Mouse (Mus musculus) heart, adult 2 months (tissue): Measurements from ENCODE around the gene Erc2. TPM values are rescaled to one million over a fixed set of nuclear protein-coding genes. Genes with fewer than 3 reads are reported as not detected.

ENCODE experiments used
- DNase-seq, 2 experiments: peaks; one replicate each; pipeline ENCODE4 v3.0.0; 2021
- H3K27ac ChIP-seq: fragments of 200-600 bp; 2 replicates; pipeline ENCODE4 v1.8.1; 2022
- H3K27me3 ChIP-seq: fragments of 200-500 bp; 2 replicates; pipeline ENCODE4 v1.6.1; 2012; ENCODE audit warnings: mild to moderate bottlenecking, low read length, inconsistent platforms, mixed read lengths; ENCODE audit not compliant: control insufficient read depth, insufficient read depth
- H3K36me3 ChIP-seq: fragments of 200-500 bp; 2 replicates; pipeline ENCODE4 v1.6.1; 2012; ENCODE audit warnings: low read length, inconsistent platforms; ENCODE audit not compliant: control insufficient read depth, insufficient read depth
- H3K4me1 ChIP-seq: fragments of 200-500 bp; 2 replicates; pipeline ENCODE4 v1.6.1; 2011; ENCODE audit warnings: low read length; ENCODE audit not compliant: control insufficient read depth, insufficient read depth
- H3K4me3 ChIP-seq: fragments of 200-600 bp; 2 replicates; pipeline ENCODE4 v1.8.1; 2022
- H3K79me2 ChIP-seq: fragments of 200-500 bp; replicated peaks from 2 replicates; pipeline ENCODE4 v1.6.1; 2012; ENCODE audit warnings: mild to moderate bottlenecking, inconsistent platforms, low read length, moderate library complexity, mixed read lengths; ENCODE audit not compliant: control insufficient read depth, insufficient read depth
- H3K9ac ChIP-seq: fragments of 200-500 bp; 2 replicates; pipeline ENCODE4 v1.6.1; 2012; ENCODE audit warnings: low read depth, mild to moderate bottlenecking, control low read depth, inconsistent platforms, low read length, mixed read lengths
- CTCF ChIP-seq: fragments of 200-600 bp; IDR thresholded peaks from 2 replicates; pipeline ENCODE4 v1.8.1; 2022; ENCODE audit warnings: antibody characterized with exemption, mild to moderate bottlenecking, moderate library complexity
- EP300 ChIP-seq: fragments of 200-500 bp; IDR thresholded peaks from 2 replicates; pipeline ENCODE4 v1.6.1; 2011; ENCODE audit warnings: low read depth, low read length, control low read depth; ENCODE audit not compliant: insufficient read depth
- POLR2A ChIP-seq: fragments of 200-500 bp; IDR thresholded peaks from 2 replicates; pipeline ENCODE4 v1.6.1; 2011; ENCODE audit warnings: mild to moderate bottlenecking, low read depth, low read length, control low read depth; ENCODE audit not compliant: insufficient read depth
- WGBS: fragments of 180-500 bp; shearing (Covaris S2); methylation state at CpG from one replicate; pipeline ENCODE4 v1.1.7; 2018; 5-methylcytosine and 5-hydroxymethylcytosine counted together
- intact Hi-C: fragments of 180-260 bp; cut with DNase I; formaldehyde crosslinking; loops from one replicate; pipeline ENCODE4 v1.15.1; 2025
- polyA plus RNA-seq: library from polyadenylated mRNA; depleted of rRNA; stranded (reverse); fragments of >200 nt; gene quantifications from 2 replicates; pipeline ENCODE4 v1.2.3, GENCODE M21; 2012
- total RNA-seq, 2 experiments: library from RNA; stranded (reverse); gene quantifications; 2 replicates each; pipeline ENCODE4 v1.2.3; 2021

The Erc2 gene
- total and polyA plus RNA-seq, 3 experiments, result 0.49 to 0.68 (median 0.64) TPM

DNA sequence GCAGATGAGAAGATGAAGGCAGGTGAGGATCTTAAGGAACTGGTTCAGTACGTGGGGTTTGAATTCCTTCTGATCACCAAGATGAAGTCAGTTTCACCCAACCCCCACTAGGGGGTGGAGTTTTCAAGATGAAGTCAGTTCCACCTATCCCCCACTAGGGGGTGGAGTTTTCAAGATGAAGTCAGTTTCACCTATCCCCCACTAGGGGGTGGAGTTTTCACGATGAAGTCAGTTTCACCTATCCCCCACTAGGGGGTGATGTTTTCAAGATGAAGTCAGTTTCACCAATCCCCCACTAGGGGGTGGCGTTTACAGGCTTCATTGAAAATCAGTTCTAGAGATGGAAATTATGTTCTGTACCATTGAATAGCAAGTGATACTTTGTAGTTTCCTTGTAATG lies 181.7 kb downstream of the Erc2 start:
- DNase-seq, result no peak
- no peak overlapping the region for H3K27ac ChIP-seq
- no peaks in the 10 kb centered on the region for H3K4me1 ChIP-seq
- intact Hi-C loops, result loop anchor here (10.0 kb wide), 1 partner anchor 1291 kb away; no protein-coding TSS in a partner anchor
- no peaks in the 10 kb centered on the region for H3K36me3 ChIP-seq
- 85% methylated on average over 3 of the region's 3 CpGs for WGBS
- no peaks in the 10 kb centered on the region for H3K79me2 ChIP-seq
- no peak overlapping the region for H3K4me3 ChIP-seq
- no peak overlapping the region for H3K9ac ChIP-seq
- H3K27me3 ChIP-seq, result no peaks in the 10 kb centered on the region
- TF ChIP-seq CTCF (peak; percentile 97), POLR2A (no peak), EP300 (no peak)

DNA sequence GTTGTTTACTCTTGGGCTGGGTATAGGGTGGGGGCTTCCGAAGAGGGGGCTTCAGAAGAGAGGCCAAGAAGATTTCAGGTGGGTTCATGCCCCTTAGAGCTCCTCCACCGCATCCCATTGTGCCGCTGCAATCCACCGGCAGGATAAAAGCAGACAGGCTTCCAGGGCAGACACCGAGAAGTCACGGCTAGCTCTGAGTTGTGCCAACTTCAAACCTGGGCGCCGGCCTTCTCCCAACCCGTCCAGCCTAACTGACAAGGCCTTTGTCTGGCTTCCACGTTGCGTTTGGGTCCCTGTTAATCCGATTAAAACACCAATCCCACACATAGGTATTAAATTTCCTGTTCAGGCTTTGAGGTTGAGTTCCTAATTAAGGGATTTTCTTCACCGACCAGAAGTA lies 182.8 kb downstream of the Erc2 start:
- Histone ChIP-seq H3K27ac (no peak overlapping the region), H3K9ac (no peak overlapping the region), H3K79me2 (no peaks in the 10 kb centered on the region), H3K27me3 (no peaks in the 10 kb centered on the region), H3K4me3 (no peak overlapping the region), H3K36me3 (no peaks in the 10 kb centered on the region), H3K4me1 (no peaks in the 10 kb centered on the region)
- no peak for TF ChIP-seq CTCF
- TF ChIP-seq POLR2A, result no peak
- no peak for TF ChIP-seq EP300
- intact Hi-C loops, result loop anchor here (5.0 to 10.0 kb wide), 3 partner anchors 287 to 1307 kb away; no protein-coding TSS in a partner anchor
- no peak for DNase-seq
- WGBS, result 80% methylated on average over 13 of the region's 13 CpGs

DNA sequence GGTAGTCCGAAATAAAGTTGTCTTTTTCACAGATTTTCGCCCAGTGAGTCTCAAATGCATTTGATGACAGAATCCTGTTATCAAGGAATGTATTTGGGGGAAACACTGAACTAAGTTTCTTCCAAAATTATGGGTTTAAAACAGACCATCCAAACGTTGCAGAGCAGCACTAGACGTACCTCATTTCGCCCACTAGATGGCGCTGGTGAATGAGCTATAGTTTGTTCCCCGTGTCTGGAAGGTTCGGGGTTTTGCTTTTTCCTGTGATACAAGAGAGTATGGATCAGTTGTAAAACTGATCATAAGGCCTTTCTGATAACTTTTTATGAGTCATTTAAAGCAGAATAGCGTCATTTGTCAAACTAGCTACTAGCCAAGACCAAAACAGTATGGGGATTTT lies 185.9 kb downstream of the Erc2 start:
- Histone ChIP-seq H3K27ac (no peak overlapping the region), H3K4me3 (no peak overlapping the region), H3K4me1 (no peaks in the 10 kb centered on the region), H3K79me2 (no peaks in the 10 kb centered on the region), H3K9ac (no peak overlapping the region), H3K27me3 (no peaks in the 10 kb centered on the region), H3K36me3 (no peaks in the 10 kb centered on the region)
- peak in 1 of 2 experiments; percentile 33 for DNase-seq
- 5% methylated on average over 9 of the region's 9 CpGs for WGBS
- 0 out of 2 replicates have a peak, but pooled peaks have one; percentile 38 for TF ChIP-seq EP300
- TF ChIP-seq POLR2A, result no peak
- peak; percentile 97 for TF ChIP-seq CTCF
- intact Hi-C loops, result loop anchor here (2.0 to 10.0 kb wide), 4 partner anchors 284 to 1304 kb away; no protein-coding TSS in a partner anchor

DNA sequence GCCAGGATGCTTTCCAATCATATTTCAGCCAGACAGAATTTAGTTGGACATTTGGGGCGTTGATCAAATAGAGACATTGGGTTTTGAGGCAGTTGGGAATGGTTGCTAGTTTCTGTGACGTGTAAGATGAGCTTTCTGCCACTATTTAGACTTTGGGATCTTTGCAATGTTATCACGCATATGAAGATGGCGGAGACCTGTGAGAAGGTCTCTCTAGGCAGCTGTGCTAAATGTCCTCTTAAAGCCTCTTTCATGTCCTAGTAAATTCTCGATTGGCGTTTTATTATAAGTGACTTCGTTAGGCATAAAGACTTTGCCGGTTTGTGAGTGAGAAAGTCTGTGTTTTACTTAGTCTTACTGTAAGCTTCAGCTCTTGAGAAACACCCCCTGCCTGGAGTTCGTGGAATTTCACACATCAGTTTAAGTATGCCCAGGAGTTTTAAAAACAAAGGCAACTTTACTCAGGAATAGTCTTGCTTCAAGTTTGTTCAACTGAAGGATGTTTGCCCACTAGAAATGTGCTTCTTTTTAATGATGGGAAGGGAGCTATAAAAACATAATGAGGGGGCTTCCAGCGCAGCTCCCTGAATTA lies 186.4 kb downstream of the Erc2 start:
- H3K79me2 ChIP-seq, result no peaks in the 10 kb centered on the region
- H3K36me3 ChIP-seq, result no peaks in the 10 kb centered on the region
- TF ChIP-seq CTCF (no peak), EP300 (no peak), POLR2A (no peak)
- DNase-seq, result no peak
- intact Hi-C loops, result loop anchor here (2.0 to 10.0 kb wide), 4 partner anchors 284 to 1304 kb away; no protein-coding TSS in a partner anchor
- no peaks in the 10 kb centered on the region for H3K27me3 ChIP-seq
- no peaks in the 10 kb centered on the region for H3K4me1 ChIP-seq
- 53% methylated on average over 10 of the region's 10 CpGs for WGBS
- no peak overlapping the region for H3K4me3 ChIP-seq
- no peak overlapping the region for H3K9ac ChIP-seq
- no peak overlapping the region for H3K27ac ChIP-seq

DNA sequence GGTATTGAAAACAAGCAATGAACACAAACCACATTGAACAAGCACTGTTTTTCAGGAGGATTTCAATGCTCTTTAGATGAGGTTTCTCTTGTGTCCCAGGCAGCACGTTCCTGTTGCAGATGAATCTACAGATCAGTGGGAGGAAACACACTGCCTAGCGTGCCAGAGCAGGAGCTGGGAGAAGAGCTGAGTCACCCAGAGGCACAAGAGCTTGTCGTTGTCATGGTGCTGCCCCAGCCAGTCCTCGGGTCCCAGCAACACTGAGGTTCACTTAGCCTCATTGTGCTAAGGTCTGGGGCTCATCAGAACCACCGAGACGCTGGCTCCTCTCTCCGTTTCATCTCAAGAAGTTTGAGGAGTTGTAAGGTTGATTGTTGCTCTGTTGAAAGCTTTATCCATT lies 188.6 kb downstream of the Erc2 start:
- TF ChIP-seq POLR2A, result no peak
- TF ChIP-seq CTCF, result no peak
- TF ChIP-seq EP300, result no peak
- no peak for DNase-seq
- no peak overlapping the region for H3K9ac ChIP-seq
- no peaks in the 10 kb centered on the region for H3K79me2 ChIP-seq
- intact Hi-C loops, result loop anchor here (5.0 kb wide), 1 partner anchor 1632 kb away; no protein-coding TSS in a partner anchor
- H3K36me3 ChIP-seq, result no peaks in the 10 kb centered on the region
- H3K4me3 ChIP-seq, result no peak overlapping the region
- no peaks in the 10 kb centered on the region for H3K27me3 ChIP-seq
- no peak overlapping the region for H3K27ac ChIP-seq
- 44% methylated on average over 7 of the region's 7 CpGs for WGBS
- no peaks in the 10 kb centered on the region for H3K4me1 ChIP-seq

DNA sequence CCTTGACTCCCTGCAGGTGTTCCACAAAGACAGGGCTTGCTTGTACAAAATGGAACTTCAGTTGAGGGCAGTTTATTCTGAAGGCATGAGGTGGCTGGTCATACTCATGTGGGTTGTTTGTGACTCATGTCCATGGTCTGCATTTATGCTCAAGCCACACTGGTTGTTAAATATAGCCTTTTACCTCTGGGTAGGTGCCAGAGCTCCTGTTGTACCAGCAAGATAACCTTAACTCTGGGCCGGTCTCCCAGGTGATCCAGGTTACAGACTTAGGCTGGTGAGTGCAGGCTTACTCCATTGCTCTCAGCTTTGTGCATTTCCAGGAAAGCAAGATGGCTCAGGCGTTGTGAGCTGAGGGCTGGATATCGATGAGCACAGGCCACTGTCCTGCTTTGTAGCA lies 189.4 kb downstream of the Erc2 start:
- H3K4me1 ChIP-seq, result no peaks in the 10 kb centered on the region
- TF ChIP-seq CTCF (no peak), EP300 (no peak), POLR2A (no peak)
- no peak overlapping the region for H3K4me3 ChIP-seq
- H3K9ac ChIP-seq, result no peak overlapping the region
- peak in 1 of 2 experiments; percentile 17 for DNase-seq
- no peak overlapping the region for H3K27ac ChIP-seq
- H3K79me2 ChIP-seq, result no peaks in the 10 kb centered on the region
- H3K27me3 ChIP-seq, result no peaks in the 10 kb centered on the region
- intact Hi-C loops, result loop anchor here (5.0 kb wide), 1 partner anchor 1631 kb away; no protein-coding TSS in a partner anchor
- no peaks in the 10 kb centered on the region for H3K36me3 ChIP-seq
- 59% methylated on average over 3 of the region's 3 CpGs for WGBS
